Mouse (Mus musculus) liver, postnatal 0 days (tissue): Measurements from ENCODE around the gene Psmb4. TPM values are rescaled to one million over a fixed set of nuclear protein-coding genes. Genes with fewer than 3 reads are reported as not detected.
A peak's percentile ranks its signal among the peaks of the same experiment; 100 is the strongest.

Experiments used
- ATAC-seq: fragments of 200-750 bp; cut with Nextera tagmentation; 2 replicates; pipeline ENCODE4 v1.8.0; 2017; ENCODE audit warnings: mild to moderate bottlenecking, moderate library complexity
- DNase-seq: peaks from one replicate; pipeline ENCODE4 v3.0.0-alpha.2; 2016
- H3K27ac ChIP-seq: fragments of 300-500 bp; sonication (generic); 2 replicates; pipeline ENCODE4 v1.5.1; 2014; ENCODE audit warnings: antibody characterized with exemption, moderate library complexity, mild to moderate bottlenecking, low read depth
- H3K27me3 ChIP-seq: fragments of 300-500 bp; sonication (generic); 2 replicates; pipeline ENCODE4 v1.6.1; 2014; ENCODE audit warnings: low read length, control low read depth, mixed read lengths; ENCODE audit not compliant: insufficient read depth
- H3K36me3 ChIP-seq: fragments of 300-500 bp; sonication (generic); replicated peaks from 2 replicates; pipeline ENCODE4 v1.6.1; 2014; ENCODE audit warnings: mild to moderate bottlenecking, control low read depth, low read length, moderate library complexity, mixed read lengths; ENCODE audit not compliant: insufficient read depth
- H3K4me1 ChIP-seq: fragments of 300-500 bp; sonication (generic); 2 replicates; pipeline ENCODE4 v1.6.1; 2014; ENCODE audit warnings: antibody characterized with exemption, mild to moderate bottlenecking, control low read depth; ENCODE audit not compliant: insufficient read depth
- H3K4me2 ChIP-seq: fragments of 300-500 bp; sonication (generic); 2 replicates; pipeline ENCODE4 v1.6.1; 2014; ENCODE audit warnings: low read depth, mild to moderate bottlenecking, low read length, moderate library complexity, mixed read lengths
- H3K4me3 ChIP-seq: fragments of 300-500 bp; sonication (generic); 2 replicates; pipeline ENCODE4 v1.5.1; 2014; ENCODE audit warnings: low read depth, low read length
- H3K9ac ChIP-seq: fragments of 300-500 bp; sonication (generic); replicated peaks from 2 replicates; pipeline ENCODE4 v1.6.1; 2014; ENCODE audit warnings: mild to moderate bottlenecking, moderate library complexity
- H3K9me3 ChIP-seq: fragments of 300-500 bp; sonication (generic); 2 replicates; pipeline ENCODE4 v1.6.1; 2016; ENCODE audit warnings: mild to moderate bottlenecking, control low read depth, low read length, mixed read lengths
- CTCF ChIP-seq: sonication (generic); IDR thresholded peaks from 2 replicates; pipeline ENCODE4 v1.5.1; 2016; ENCODE audit warnings: antibody characterized with exemption, low read depth
- EP300 ChIP-seq: IDR thresholded peaks from 2 replicates; pipeline ENCODE4 v1.6.1; 2016; ENCODE audit warnings: antibody characterized with exemption, low read depth, mild to moderate bottlenecking
- WGBS: fragments of 180-500 bp; shearing (Covaris S2); extraction: QIAGEN DNeasy Blood & Tissue Kit; methylation state at CpG from one replicate; pipeline ENCODE4 v1.1.7; 2014; ENCODE audit not compliant: insufficient replicate concordance; 5-methylcytosine and 5-hydroxymethylcytosine counted together
- polyA plus RNA-seq: library from polyadenylated mRNA; unstranded; fragments of >200 nt; fragmentation: Nextera tagmentation; extraction: Ambion mirVana; gene quantifications from 2 replicates; pipeline ENCODE4 v1.2.1, GENCODE M21; 2015

The Psmb4 gene
- polyA plus RNA-seq, 1 experiment from 2014 or later, result 174 TPM

GRCm38 (mm10) chr3:94921104-94921503 lies 34.3 kb upstream of the Psmb4 start:
- WGBS, result 61% methylated on average over 3 of the region's 3 CpGs
- H3K4me1 ChIP-seq, result peaks cover 7% of the 10 kb centered on the region; the same call in 1 of the 2 replicates
- no peak for DNase-seq

GRCm38 (mm10) chr3:94918845-94919244 lies 32.1 kb upstream of the Psmb4 start:
- 80% methylated on average over 4 of the region's 4 CpGs for WGBS
- no peaks in the 10 kb centered on the region for H3K9me3 ChIP-seq
- TF ChIP-seq EP300 (no peak), CTCF (no peak)
- H3K4me2 ChIP-seq, result no peak overlapping the region
- no peak overlapping the region for H3K4me3 ChIP-seq
- no peak for DNase-seq
- no peaks in the 10 kb centered on the region for H3K27me3 ChIP-seq
- H3K4me1 ChIP-seq, result peaks cover 4% of the 10 kb centered on the region; the same call in 1 of the 2 replicates
- H3K9ac ChIP-seq, result no peak overlapping the region
- ATAC-seq, result no peak
- H3K27ac ChIP-seq, result no peak overlapping the region
- no peaks in the 10 kb centered on the region for H3K36me3 ChIP-seq

More at GRCm38 (mm10) chr3:94921104-94921503, 34.3 kb upstream of the Psmb4 start:
- H3K27me3 ChIP-seq, result no peaks in the 10 kb centered on the region
- no peak overlapping the region for H3K4me3 ChIP-seq
- no peak overlapping the region for H3K27ac ChIP-seq
- no peaks in the 10 kb centered on the region for H3K36me3 ChIP-seq
- H3K4me2 ChIP-seq, result no peak overlapping the region
- H3K9me3 ChIP-seq, result no peaks in the 10 kb centered on the region
- TF ChIP-seq CTCF (no peak), EP300 (no peak)
- H3K9ac ChIP-seq, result no peak overlapping the region
- ATAC-seq, result no peak

GRCm38 (mm10) chr3:94917816-94918361 lies 31.1 kb upstream of the Psmb4 start:
- H3K9me3 ChIP-seq, result no peaks in the 10 kb centered on the region
- peak; percentile 55 for DNase-seq
- WGBS, result 55% methylated on average over 14 of the region's 14 CpGs

DNA sequence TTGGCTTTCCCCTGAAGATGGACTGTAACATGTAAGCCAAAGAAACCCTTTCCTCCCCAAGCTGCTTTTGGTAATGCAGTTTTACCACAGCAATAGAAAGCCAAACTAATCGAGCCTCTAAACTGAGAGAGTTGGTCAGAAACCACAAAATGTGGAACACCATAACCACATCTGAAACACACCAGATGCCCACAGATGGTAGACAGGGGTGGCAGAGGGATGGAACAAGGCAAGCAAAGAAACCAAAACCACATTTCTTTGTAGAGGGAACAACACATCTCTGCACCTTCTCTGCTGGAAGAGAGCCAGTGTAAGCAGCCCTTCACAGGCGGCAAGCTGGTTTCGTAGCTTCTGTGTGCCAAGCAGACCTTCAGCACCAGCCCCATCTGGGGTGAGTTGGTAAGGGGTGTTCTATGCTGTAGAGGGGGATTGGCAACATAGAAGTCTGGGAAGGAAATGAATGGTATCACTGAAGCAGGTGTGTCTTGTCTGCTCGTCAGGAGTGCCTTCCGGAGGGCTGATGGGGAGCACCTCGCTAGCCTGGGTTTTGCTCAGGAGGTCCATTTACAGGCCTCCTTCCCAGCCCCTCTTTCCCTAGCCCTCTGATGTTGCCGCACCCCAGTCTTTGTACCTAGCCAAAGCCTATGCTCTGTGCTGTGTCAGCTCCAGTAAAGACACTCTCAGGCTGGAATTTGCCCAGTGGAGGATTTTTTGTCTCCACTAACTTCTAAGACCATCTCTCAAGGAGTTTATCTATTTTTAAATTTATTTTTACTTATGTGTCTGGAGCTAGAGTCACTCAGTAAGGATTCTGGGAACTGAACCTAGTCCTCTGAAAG lies 29.4 kb upstream of the Psmb4 start:
- no peak overlapping the region for H3K4me3 ChIP-seq
- H3K36me3 ChIP-seq, result no peaks in the 10 kb centered on the region
- H3K4me1 ChIP-seq, result peaks cover 4% of the 10 kb centered on the region; the same call in 1 of the 2 replicates
- ATAC-seq (no peak), DNase-seq (no peak)
- TF ChIP-seq CTCF (no peak), EP300 (no peak)
- no peak overlapping the region for H3K27ac ChIP-seq
- 66% methylated on average over 7 of the region's 7 CpGs for WGBS
- H3K4me2 ChIP-seq, result no peak overlapping the region
- no peaks in the 10 kb centered on the region for H3K9me3 ChIP-seq
- H3K27me3 ChIP-seq, result no peaks in the 10 kb centered on the region
- no peak overlapping the region for H3K9ac ChIP-seq

More at GRCm38 (mm10) chr3:94917816-94918361, 31.1 kb upstream of the Psmb4 start:
- no peaks in the 10 kb centered on the region for H3K36me3 ChIP-seq
- no peak overlapping the region for H3K4me2 ChIP-seq
- H3K27ac ChIP-seq, result 0 out of 2 replicates have a peak overlapping the region, but pooled peaks have one; percentile 1
- H3K27me3 ChIP-seq, result no peaks in the 10 kb centered on the region
- H3K9ac ChIP-seq, result no peak overlapping the region
- TF ChIP-seq EP300, result no peak
- no peak for TF ChIP-seq CTCF
- peak; percentile 52 for ATAC-seq
- H3K4me3 ChIP-seq, result no peak overlapping the region
- H3K4me1 ChIP-seq, result peaks cover 4% of the 10 kb centered on the region; the same call in 1 of the 2 replicates

GRCm38 (mm10) chr3:94913801-94914200 lies 27.0 kb upstream of the Psmb4 start:
- H3K4me3 ChIP-seq, result no peak overlapping the region
- peaks cover 4% of the 10 kb centered on the region; the same call in 1 of the 2 replicates for H3K4me1 ChIP-seq
- no peak overlapping the region for H3K4me2 ChIP-seq
- no peaks in the 10 kb centered on the region for H3K36me3 ChIP-seq
- TF ChIP-seq CTCF, result no peak
- peak; percentile 80 for TF ChIP-seq EP300
- H3K27me3 ChIP-seq, result no peaks in the 10 kb centered on the region
- 48% methylated on average over 5 of the region's 5 CpGs for WGBS
- ATAC-seq (peak; percentile 87), DNase-seq (peak; percentile 18)
- no peaks in the 10 kb centered on the region for H3K9me3 ChIP-seq
- peak overlapping the region; percentile 63 for H3K27ac ChIP-seq
- H3K9ac ChIP-seq, result no peak overlapping the region

DNA sequence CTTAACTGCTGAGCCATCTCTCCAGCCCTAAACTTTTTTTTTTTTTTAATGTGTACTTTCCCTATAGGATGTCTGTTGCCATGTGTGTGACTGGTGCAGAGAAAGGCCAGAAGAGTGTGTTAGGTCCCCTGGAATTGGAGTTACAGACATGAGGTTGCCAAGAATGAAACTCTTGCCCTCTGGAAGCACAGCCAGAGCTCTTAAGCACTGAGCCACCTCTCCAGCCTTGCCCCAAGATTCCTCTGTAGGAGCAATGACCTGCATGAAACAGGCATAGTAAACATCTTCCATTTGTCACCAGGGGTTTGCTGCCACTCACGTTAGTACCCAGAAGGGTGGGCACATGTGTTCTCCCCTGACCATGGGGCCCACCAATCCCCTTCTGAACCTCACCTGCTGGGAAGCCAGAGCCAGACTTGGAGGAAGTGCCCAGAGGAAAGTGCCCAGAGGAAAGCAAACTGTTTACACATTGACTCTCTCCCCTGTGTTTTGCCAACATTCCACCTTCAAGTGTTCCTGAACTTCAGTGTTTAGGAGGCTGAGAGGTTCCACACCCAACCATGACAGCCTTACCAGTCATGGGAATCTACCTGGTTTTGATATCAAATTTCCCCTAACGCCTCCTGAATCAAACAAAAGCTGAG lies 24.4 kb upstream of the Psmb4 start:
- WGBS, result 60% methylated on average over 2 of the region's 2 CpGs
- no peak for ATAC-seq

More for the DNA sequence above, 24.4 kb upstream of the Psmb4 start:
- Histone ChIP-seq H3K9ac (no peak overlapping the region), H3K27me3 (no peaks in the 10 kb centered on the region), H3K36me3 (no peaks in the 10 kb centered on the region), H3K4me1 (no peaks in the 10 kb centered on the region), H3K9me3 (no peaks in the 10 kb centered on the region), H3K4me3 (no peak overlapping the region), H3K27ac (no peak overlapping the region), H3K4me2 (no peak overlapping the region)
- TF ChIP-seq EP300, result no peak
- no peak for TF ChIP-seq CTCF
- no peak for DNase-seq
